Mouse (Mus musculus) megakaryocyte progenitor cell, adult 5-6 weeks (primary cell): Measurements from ENCODE around the gene Ctnnb1. TPM values are rescaled to one million over a fixed set of nuclear protein-coding genes. Genes with fewer than 3 reads are reported as not detected.

Source experiments
- ATAC-seq: replicated peaks from 2 replicates; pipeline ENCODE4 v1.8.0; 2016; ENCODE audit warnings: mild to moderate bottlenecking, moderate TSS enrichment, inconsistent platforms; ENCODE audit not compliant: poor library complexity
- total RNA-seq, 2 experiments: library from RNA; stranded (forward) in 1 of 2; stranded (reverse) in 1 of 2; fragments of 157-497, 149-512 nt in 1 of 2; fragments of 200-1000 nt in 1 of 2; gene quantifications; 2 replicates each; pipeline versions ENCODE4 v1.2.3 to v1.2.4; 2015 to 2017

Ctnnb1 gene
- total RNA-seq, 2 experiments from 2014 or later: 319 to 339 TPM

GRCm38 (mm10) chr9:120994223-120995155, 65.5 kb downstream of the Ctnnb1 start:
- no peak for ATAC-seq

- no peak for ATAC-seq
Observed at GRCm38 (mm10) chr9:120998696-120999095, 69.7 kb downstream of the Ctnnb1 start.

GRCm38 (mm10) chr9:121000641-121001320, 71.8 kb downstream of the Ctnnb1 start:
- ATAC-seq: no peak

- no peak for ATAC-seq
Observed at GRCm38 (mm10) chr9:121001681-121002540, 72.9 kb downstream of the Ctnnb1 start.

GRCm38 (mm10) chr9:121005961-121006360, 76.9 kb downstream of the Ctnnb1 start:
- ATAC-seq: no peak
